Mouse (Mus musculus): Measurements from ENCODE around the gene Cnksr3. TPM values are rescaled to one million over a fixed set of nuclear protein-coding genes. Genes with fewer than 3 reads are reported as not detected.

Cnksr3 gene
- polyA plus RNA-seq, 1 experiment from 2014 or later, result 7.1 TPM

DNA sequence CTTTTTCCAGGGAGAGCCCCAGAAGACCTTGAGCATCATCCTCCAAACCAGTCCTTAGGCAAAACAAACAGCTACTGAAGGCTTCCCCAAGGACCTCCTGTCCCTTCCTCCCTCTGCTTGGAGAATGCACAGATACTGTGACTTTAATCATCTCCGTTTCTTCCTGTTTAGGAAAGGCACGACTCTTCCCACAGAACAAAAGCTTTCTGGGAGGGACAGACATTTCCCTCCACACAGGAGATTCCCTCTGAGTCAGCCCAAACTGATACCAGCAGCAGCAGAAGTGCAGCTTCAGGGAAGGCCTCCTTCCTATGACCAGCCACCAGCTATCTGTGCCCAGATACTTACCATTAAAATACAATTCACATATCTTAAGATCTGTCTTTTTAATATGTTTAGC is 37.6 kb downstream of the Cnksr3 start:
- ATAC-seq (replicated peaks; ENCODE audit: insufficient number of reproducible peaks, insufficient read depth, low FRiP score, low read depth), result no peak
- H3K4me1 ChIP-seq (replicated peaks), result no peaks in the 10 kb centered on the region; the same call in 1 of the 2 replicates
- H3K27ac ChIP-seq, result 0 out of 2 replicates have a peak overlapping the region, but pooled peaks have one; percentile 5
- no peak overlapping the region for H3K9ac ChIP-seq
- WGBS, result 24% methylated on average over 2 of the region's 2 CpGs
- H3K36me3 ChIP-seq, result no peaks in the 10 kb centered on the region
- H3K4me2 ChIP-seq, result no peak overlapping the region
- no peak overlapping the region for H3K4me3 ChIP-seq
- H3K27me3 ChIP-seq, result no peaks in the 10 kb centered on the region
- H3K9me3 ChIP-seq (replicated peaks), result no peaks in the 10 kb centered on the region

DNA sequence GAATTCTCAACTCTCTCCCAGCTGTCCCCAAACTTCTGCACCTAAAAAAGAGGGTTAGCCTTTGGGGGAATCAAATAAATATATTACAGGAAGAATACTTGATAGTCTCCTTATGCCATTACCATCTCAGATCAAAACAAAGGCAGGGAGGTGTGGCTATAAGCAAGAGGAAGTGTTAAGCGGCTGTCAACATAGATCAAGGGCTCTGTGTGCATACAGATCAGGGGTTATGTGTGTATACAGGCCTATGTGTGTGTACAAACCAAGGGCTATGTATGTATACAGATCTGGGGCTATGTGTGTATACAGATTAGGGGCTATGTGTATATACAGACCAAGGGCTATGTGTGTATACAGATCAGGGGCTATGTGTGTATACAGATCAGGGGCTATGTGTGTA is 38.9 kb downstream of the Cnksr3 start:
- Histone ChIP-seq H3K9ac (no peak overlapping the region), H3K4me2 (no peak overlapping the region), H3K36me3 (no peaks in the 10 kb centered on the region), H3K9me3 (replicated peaks) (no peaks in the 10 kb centered on the region), H3K4me1 (replicated peaks) (no peaks in the 10 kb centered on the region; the same call in 1 of the 2 replicates), H3K4me3 (no peak overlapping the region), H3K27ac (no peak overlapping the region), H3K27me3 (no peaks in the 10 kb centered on the region)
- 64% methylated on average over 1 of the region's 1 CpGs for WGBS
- ATAC-seq (replicated peaks; ENCODE audit: insufficient number of reproducible peaks, insufficient read depth, low FRiP score, low read depth), result no peak

DNA sequence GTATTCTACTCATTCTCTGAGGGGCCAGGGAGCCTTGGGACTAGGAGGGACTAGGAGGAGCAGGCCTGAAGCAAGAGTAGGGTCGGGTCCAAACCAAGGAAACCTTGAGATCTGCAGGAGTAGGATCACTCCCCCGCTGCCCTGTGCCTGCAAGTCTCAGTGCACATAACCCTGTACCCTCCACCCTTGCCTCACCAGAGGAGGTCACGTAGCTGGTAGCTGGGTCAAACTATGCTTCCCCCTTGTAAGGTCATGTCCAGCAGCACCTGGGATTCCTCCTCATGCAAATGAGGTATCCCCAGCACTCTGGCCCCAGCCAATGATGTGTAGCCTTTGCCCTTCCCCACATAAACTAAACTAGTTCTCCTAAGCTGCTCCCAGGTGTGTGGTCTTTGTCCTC is 41.6 kb downstream of the Cnksr3 start:
- Histone ChIP-seq H3K4me2 (no peak overlapping the region), H3K36me3 (no peaks in the 10 kb centered on the region), H3K27ac (no peak overlapping the region), H3K4me1 (replicated peaks) (no peaks in the 10 kb centered on the region; the same call in 1 of the 2 replicates), H3K9ac (no peak overlapping the region), H3K27me3 (no peaks in the 10 kb centered on the region), H3K4me3 (no peak overlapping the region), H3K9me3 (replicated peaks) (no peaks in the 10 kb centered on the region)
- ATAC-seq (replicated peaks; ENCODE audit: insufficient number of reproducible peaks, insufficient read depth, low FRiP score, low read depth), result peak; percentile 55; the same call in 1 of the 2 replicates
- WGBS, result 92% methylated on average over 3 of the region's 3 CpGs

DNA sequence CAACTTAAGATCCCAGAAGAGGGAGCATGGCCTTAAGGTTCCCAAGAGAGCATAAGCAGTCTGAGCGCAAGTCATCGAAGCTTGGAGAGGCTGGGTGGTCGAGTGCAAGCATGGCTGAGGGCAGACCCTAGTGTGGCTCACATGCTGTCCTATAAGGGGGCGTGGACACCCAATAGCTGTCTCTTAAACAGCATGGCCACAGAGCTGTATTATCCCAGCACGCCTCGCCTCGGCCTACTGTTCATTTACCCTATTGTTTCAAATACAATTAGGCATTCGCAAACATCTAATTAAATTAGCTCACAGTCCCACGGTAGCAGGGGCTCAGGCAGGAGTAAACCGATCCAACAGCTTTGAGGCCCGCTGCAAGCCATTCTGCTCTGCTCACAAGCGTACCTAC is 49.0 kb downstream of the Cnksr3 start:
- Histone ChIP-seq H3K4me3 (no peak overlapping the region), H3K9ac (no peak overlapping the region), H3K4me2 (no peak overlapping the region), H3K36me3 (no peaks in the 10 kb centered on the region), H3K4me1 (replicated peaks) (peaks cover 19% of the 10 kb centered on the region), H3K9me3 (replicated peaks) (no peaks in the 10 kb centered on the region), H3K27ac (no peak overlapping the region), H3K27me3 (no peaks in the 10 kb centered on the region)
- ATAC-seq (replicated peaks; ENCODE audit: insufficient number of reproducible peaks, insufficient read depth, low FRiP score, low read depth), result no peak
- WGBS, result 86% methylated on average over 12 of the region's 12 CpGs

DNA sequence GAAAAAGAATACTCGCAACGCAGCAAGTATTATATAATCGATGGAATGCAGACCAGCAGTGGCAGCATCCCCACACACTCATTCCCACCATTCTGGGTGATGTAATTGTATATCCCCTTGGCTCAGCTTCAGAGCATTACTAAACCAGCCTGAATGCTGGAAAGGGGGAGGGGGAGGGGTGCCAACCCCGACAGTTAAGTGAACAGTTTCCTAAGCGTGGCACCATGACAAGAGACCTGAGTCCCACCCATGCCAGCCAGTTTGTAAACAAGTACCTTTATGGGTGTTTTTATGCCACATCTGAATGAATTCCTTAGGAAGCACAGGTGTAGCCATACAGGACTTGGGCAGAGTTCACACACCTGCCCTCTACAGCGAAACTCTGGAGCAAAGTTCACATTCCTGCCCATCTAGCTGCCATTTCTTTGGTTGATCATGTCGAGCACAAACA is 53.0 kb downstream of the Cnksr3 start:
- Histone ChIP-seq H3K4me2 (peak overlapping the region; percentile 54), H3K27ac (peak overlapping the region; percentile 77), H3K27me3 (no peaks in the 10 kb centered on the region), H3K4me1 (replicated peaks) (peaks cover 21% of the 10 kb centered on the region), H3K36me3 (no peaks in the 10 kb centered on the region), H3K4me3 (peak overlapping the region; percentile 22), H3K9me3 (replicated peaks) (no peaks in the 10 kb centered on the region), H3K9ac (no peak overlapping the region)
- 28% methylated on average over 7 of the region's 7 CpGs for WGBS
- ATAC-seq (replicated peaks; ENCODE audit: insufficient number of reproducible peaks, insufficient read depth, low FRiP score, low read depth), result peak; percentile 72

DNA sequence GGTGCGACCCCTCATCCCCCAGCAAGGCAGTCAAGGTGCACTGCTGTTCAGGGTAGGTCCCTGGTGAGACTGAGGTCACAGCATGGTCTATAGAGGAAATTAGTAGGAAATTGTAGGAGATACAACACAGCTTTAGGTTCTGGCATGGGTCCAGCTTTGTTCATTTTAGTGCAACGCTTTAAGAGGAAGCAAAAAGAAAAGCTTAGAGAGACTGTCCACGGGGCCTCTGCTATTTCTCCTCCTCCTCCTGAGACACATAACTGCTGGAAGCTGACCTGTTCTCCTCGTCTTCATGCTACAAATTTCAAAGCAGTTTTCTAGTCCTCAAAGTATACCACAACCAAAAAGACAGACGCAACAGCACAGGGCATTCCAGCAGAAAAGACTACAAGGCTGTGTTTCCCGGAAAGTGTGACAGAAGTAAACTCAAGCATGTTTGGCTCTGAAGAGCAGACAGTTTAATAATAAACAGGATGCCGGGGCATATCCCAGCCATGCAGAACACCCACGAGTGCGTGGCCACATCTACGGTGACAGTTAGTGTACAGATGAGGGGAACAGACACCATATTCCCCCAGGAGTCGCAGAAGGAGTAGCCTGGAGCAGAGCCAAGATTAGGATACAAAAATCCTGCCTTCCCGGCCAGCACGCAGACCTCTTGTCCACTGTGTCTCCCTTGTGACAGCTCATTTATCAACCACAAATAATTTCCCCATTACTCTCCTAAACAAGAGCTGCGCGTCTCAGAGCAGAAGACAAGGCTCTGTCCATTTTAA is 53.6 kb downstream of the Cnksr3 start:
- Histone ChIP-seq H3K9ac (no peak overlapping the region), H3K4me3 (peak overlapping the region; percentile 22), H3K36me3 (no peaks in the 10 kb centered on the region), H3K27ac (peak overlapping the region; percentile 77), H3K27me3 (no peaks in the 10 kb centered on the region), H3K9me3 (replicated peaks) (no peaks in the 10 kb centered on the region), H3K4me2 (peak overlapping the region; percentile 54), H3K4me1 (replicated peaks) (peaks cover 21% of the 10 kb centered on the region)
- WGBS, result 20% methylated on average over 15 of the region's 15 CpGs
- ATAC-seq (replicated peaks; ENCODE audit: insufficient number of reproducible peaks, insufficient read depth, low FRiP score, low read depth), result peak; percentile 46

DNA sequence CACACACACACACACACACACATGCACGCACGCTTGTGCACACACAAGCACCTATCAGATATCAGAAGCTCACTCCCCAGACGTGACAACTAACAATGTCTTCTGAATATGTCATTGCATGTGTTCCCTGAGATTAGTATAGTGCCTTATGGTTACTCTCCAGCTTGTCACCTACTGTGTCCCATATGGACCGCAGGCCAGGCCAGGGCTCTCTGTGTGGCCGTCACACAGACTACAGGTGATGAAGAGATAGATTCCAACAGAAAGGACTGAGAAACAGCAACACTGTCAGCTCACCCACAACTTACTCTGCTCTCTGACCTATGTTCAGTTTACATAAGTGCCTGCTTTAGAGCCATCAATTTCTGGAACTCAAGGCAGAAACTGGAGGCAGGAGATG is 57.2 kb downstream of the Cnksr3 start:
- Histone ChIP-seq H3K4me3 (no peak overlapping the region), H3K9me3 (replicated peaks) (no peaks in the 10 kb centered on the region), H3K36me3 (peaks cover 3% of the 10 kb centered on the region; the same call in 1 of the 2 replicates), H3K4me2 (no peak overlapping the region), H3K27ac (no peak overlapping the region), H3K27me3 (no peaks in the 10 kb centered on the region), H3K9ac (no peak overlapping the region), H3K4me1 (replicated peaks) (peaks cover 19% of the 10 kb centered on the region)
- no peak for ATAC-seq (replicated peaks; ENCODE audit: insufficient number of reproducible peaks, insufficient read depth, low FRiP score, low read depth)
- 89% methylated on average over 5 of the region's 5 CpGs for WGBS

- Histone ChIP-seq H3K4me3 (no peak overlapping the region), H3K4me2 (no peak overlapping the region), H3K36me3 (peaks cover 3% of the 10 kb centered on the region; the same call in 1 of the 2 replicates), H3K9me3 (replicated peaks) (no peaks in the 10 kb centered on the region), H3K9ac (no peak overlapping the region), H3K27ac (no peak overlapping the region), H3K4me1 (replicated peaks) (peaks cover under 1% of the 10 kb centered on the region; the same call in 1 of the 2 replicates), H3K27me3 (no peaks in the 10 kb centered on the region)
- WGBS, result 75% methylated on average over 4 of the region's 4 CpGs
- no peak for ATAC-seq (replicated peaks; ENCODE audit: insufficient number of reproducible peaks, insufficient read depth, low FRiP score, low read depth)
Measured at GRCm38 (mm10) chr10:7152926-7153325, 59.1 kb downstream of the Cnksr3 start.

DNA sequence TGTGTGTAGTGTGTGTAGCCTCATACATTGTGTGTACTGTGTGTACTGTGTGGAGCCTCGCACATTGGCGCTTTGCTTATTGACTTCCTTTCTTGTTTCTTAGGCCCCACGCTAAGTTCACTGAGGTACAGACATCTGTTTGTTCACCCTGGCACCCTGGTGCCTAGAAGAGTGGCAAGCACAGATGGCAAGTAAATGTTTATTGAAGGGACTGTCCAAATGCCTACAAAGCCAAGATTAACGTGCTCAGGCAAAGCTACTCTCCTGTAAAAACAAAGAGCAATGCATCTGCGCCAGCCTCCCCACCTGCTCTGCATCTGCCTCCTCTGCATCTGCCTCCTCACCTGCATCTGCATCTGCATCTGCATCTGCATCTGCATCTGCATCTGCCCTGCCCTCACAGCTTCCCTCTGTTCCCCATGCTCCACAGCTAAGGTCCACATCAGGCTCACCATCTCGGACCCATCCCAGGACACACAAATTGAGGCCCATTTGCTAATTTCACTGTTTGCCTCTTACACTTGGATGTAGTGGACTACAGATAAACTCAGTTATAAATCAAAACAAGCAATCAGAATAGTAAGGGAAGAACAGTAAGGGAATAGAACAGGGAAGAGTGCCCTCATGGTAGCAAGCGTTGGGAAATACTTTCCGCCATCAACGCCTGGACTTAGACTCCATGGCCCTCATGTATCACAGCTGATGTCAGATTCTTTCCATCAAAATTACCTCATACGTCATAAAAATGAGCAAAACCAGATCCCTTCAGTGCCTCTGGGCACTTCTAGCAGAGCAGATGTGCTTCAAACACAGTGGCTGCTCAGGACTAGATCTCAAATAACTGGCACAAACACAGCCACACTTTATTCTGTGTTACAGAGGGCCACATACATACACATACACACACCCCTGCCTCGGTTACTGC is 62.1 kb downstream of the Cnksr3 start:
- Histone ChIP-seq H3K36me3 (peaks cover 3% of the 10 kb centered on the region; the same call in 1 of the 2 replicates), H3K4me1 (replicated peaks) (no peaks in the 10 kb centered on the region), H3K9ac (no peak overlapping the region), H3K9me3 (replicated peaks) (no peaks in the 10 kb centered on the region), H3K27me3 (no peaks in the 10 kb centered on the region), H3K4me2 (no peak overlapping the region), H3K27ac (no peak overlapping the region), H3K4me3 (no peak overlapping the region)
- ATAC-seq (replicated peaks; ENCODE audit: insufficient number of reproducible peaks, insufficient read depth, low FRiP score, low read depth), result no peak
- 78% methylated on average over 11 of the region's 11 CpGs for WGBS

DNA sequence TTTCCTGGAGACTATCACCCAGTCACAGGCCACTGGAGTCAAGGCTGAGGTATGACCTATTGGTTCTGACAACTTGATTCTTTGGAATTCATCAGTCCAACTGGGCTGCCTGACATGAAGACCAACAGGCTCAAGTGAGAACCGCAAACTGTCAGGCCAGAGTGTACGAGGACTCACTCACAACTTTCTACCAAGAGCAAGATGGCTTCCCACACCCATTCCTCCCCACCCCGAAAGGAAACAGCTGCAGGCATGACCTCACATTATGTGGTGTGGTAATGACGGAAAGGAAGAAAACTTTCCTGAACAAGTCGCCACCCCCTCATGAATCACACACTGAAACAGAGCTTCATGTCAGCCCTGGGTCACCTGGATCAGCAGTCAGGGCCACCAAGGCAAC is 66.4 kb downstream of the Cnksr3 start:
- no peak overlapping the region for H3K9ac ChIP-seq
- ATAC-seq (replicated peaks; ENCODE audit: insufficient number of reproducible peaks, insufficient read depth, low FRiP score, low read depth), result no peak
- no peak overlapping the region for H3K4me3 ChIP-seq
- no peaks in the 10 kb centered on the region for H3K36me3 ChIP-seq
- H3K27me3 ChIP-seq, result no peaks in the 10 kb centered on the region
- H3K4me2 ChIP-seq, result no peak overlapping the region
- no peak overlapping the region for H3K27ac ChIP-seq
- 73% methylated on average over 5 of the region's 5 CpGs for WGBS
- H3K9me3 ChIP-seq (replicated peaks), result no peaks in the 10 kb centered on the region
- H3K4me1 ChIP-seq (replicated peaks), result peaks cover 22% of the 10 kb centered on the region

DNA sequence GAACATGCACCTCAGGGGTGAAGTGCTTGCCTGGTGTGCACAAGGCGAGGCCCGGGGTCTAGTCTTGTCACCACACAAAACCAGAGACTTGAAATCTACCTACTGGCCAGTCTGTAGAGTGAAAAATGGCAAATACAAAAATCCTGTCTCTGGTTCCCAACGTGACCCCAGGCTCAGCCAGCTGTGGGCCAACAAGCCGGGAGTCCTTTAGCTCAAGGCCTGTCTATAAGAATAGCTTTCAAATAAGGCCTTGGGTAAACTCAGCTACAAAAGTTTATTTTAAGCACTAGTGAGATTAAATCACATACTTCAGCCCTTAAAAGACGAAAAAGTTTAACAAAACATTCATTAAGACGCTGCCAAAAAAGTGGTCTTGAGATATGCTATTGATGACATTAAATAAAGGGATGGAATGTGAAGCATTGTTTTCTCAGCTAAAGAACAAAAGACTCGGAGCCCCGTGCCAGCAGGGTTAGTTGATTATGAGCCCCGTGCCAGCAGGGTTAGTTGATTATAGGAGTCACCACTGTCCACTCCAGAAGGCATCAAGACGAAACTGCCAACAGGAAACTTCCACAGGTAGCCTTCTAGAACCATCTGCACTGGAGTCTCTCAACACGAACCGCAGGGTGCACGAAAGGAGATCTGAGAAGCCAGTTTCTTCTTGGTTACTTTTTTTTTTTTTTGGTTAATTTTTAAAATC is 67.8 kb downstream of the Cnksr3 start:
- 47% methylated on average over 13 of the region's 13 CpGs for WGBS

More for the DNA sequence above, 67.8 kb downstream of the Cnksr3 start:
- Histone ChIP-seq H3K4me1 (replicated peaks) (peaks cover 28% of the 10 kb centered on the region), H3K9ac (no peak overlapping the region), H3K4me2 (no peak overlapping the region), H3K9me3 (replicated peaks) (no peaks in the 10 kb centered on the region), H3K36me3 (0 out of 2 replicates have a peak, but pooled peaks cover 4% of the 10 kb centered on the region), H3K4me3 (no peak overlapping the region), H3K27me3 (no peaks in the 10 kb centered on the region), H3K27ac (peak overlapping the region; percentile 63)
- no peak for ATAC-seq (replicated peaks; ENCODE audit: insufficient number of reproducible peaks, insufficient read depth, low FRiP score, low read depth)

Measured in heart, embryonic 15.5 days (tissue).